Mouse (Mus musculus) hindbrain, postnatal 0 days (tissue): ENCODE data around the gene Scmh1. TPM values are rescaled to one million over a fixed set of nuclear protein-coding genes. Genes with fewer than 3 reads are reported as not detected.

Source experiments
- ATAC-seq: fragments of 200-750 bp; cut with Nextera tagmentation; 2 replicates; pipeline ENCODE4 v1.8.0; 2017; ENCODE audit warnings: mild to moderate bottlenecking, moderate TSS enrichment, moderate library complexity
- DNase-seq: peaks from one replicate; pipeline ENCODE4 v3.0.0-alpha.2; 2015; ENCODE audit warnings: low spot score
- H3K27ac ChIP-seq: fragments of 300-500 bp; sonication (generic); 2 replicates; pipeline ENCODE4 v1.5.1; 2014; ENCODE audit warnings: mild to moderate bottlenecking
- H3K27me3 ChIP-seq: fragments of 300-500 bp; sonication (generic); 2 replicates; pipeline ENCODE4 v1.6.1; 2014; ENCODE audit warnings: low read length, mixed read lengths; ENCODE audit not compliant: insufficient read depth
- H3K36me3 ChIP-seq: fragments of 300-500 bp; sonication (generic); 2 replicates; pipeline ENCODE4 v1.6.1; 2014; ENCODE audit warnings: low read length, mixed read lengths; ENCODE audit not compliant: insufficient read depth
- H3K4me1 ChIP-seq: fragments of 300-500 bp; sonication (generic); 2 replicates; pipeline ENCODE4 v1.6.1; 2014; ENCODE audit warnings: antibody characterized with exemption, low read length, mixed read lengths; ENCODE audit not compliant: insufficient read depth
- H3K4me2 ChIP-seq: fragments of 300-500 bp; sonication (generic); 2 replicates; pipeline ENCODE4 v1.6.1; 2014; ENCODE audit warnings: low read depth, mild to moderate bottlenecking, low read length, moderate library complexity, mixed read lengths
- H3K4me3 ChIP-seq: fragments of 300-500 bp; sonication (generic); 2 replicates; pipeline ENCODE4 v1.5.1; 2014; ENCODE audit warnings: low read length
- H3K9ac ChIP-seq: fragments of 300-500 bp; sonication (generic); replicated peaks from 2 replicates; pipeline ENCODE4 v1.6.1; 2014; ENCODE audit warnings: mild to moderate bottlenecking, low read length, moderate library complexity, mixed read lengths
- H3K9me3 ChIP-seq: fragments of 300-500 bp; sonication (generic); 2 replicates; pipeline ENCODE4 v1.6.1; 2016; ENCODE audit warnings: low read length, mixed read lengths
- CTCF ChIP-seq: IDR thresholded peaks from 2 replicates; pipeline ENCODE4 v1.5.1; 2016; ENCODE audit warnings: antibody characterized with exemption, control low read depth, low read depth
- WGBS: fragments of 180-500 bp; shearing (Covaris S2); extraction: QIAGEN DNeasy Blood & Tissue Kit; methylation state at CpG from one replicate; pipeline ENCODE4 v1.1.7; 2014; 5-methylcytosine and 5-hydroxymethylcytosine counted together
- polyA plus RNA-seq: library from polyadenylated mRNA; unstranded; fragments of >200 nt; fragmentation: Nextera tagmentation; extraction: Ambion mirVana; gene quantifications from 2 replicates; pipeline ENCODE4 v1.2.1, GENCODE M21; 2015
- total RNA-seq: library from RNA; depleted of rRNA; stranded (reverse); fragments of >200 nt; gene quantifications from 2 replicates; pipeline ENCODE4 v1.2.3, GENCODE M21; 2014

The Scmh1 gene
- total and polyA plus RNA-seq, 2 experiments from 2014 or later: 52.5 to 65.0 TPM

GRCm38 (mm10) chr4:120511203-120511602, 106.1 kb downstream of the Scmh1 start:
- H3K9me3 ChIP-seq: 0 out of 2 replicates have a peak, but pooled peaks cover 2% of the 10 kb centered on the region
- WGBS: 94% methylated on average over 4 of the region's 4 CpGs
- ATAC-seq (no peak), DNase-seq (no peak)
- H3K4me3 ChIP-seq: no peak overlapping the region
- no peak for TF ChIP-seq CTCF
- H3K27ac ChIP-seq: no peak overlapping the region
- no peak overlapping the region for H3K4me2 ChIP-seq
- no peak overlapping the region for H3K9ac ChIP-seq
- H3K36me3 ChIP-seq: peaks cover 41% of the 10 kb centered on the region
- H3K4me1 ChIP-seq: no peaks in the 10 kb centered on the region
- H3K27me3 ChIP-seq: no peaks in the 10 kb centered on the region

- Histone ChIP-seq H3K4me2 (no peak overlapping the region), H3K27me3 (no peaks in the 10 kb centered on the region), H3K4me3 (no peak overlapping the region), H3K27ac (no peak overlapping the region), H3K4me1 (no peaks in the 10 kb centered on the region), H3K36me3 (peaks cover 36% of the 10 kb centered on the region), H3K9ac (no peak overlapping the region), H3K9me3 (0 out of 2 replicates have a peak, but pooled peaks cover 2% of the 10 kb centered on the region)
- TF ChIP-seq CTCF: no peak
- ATAC-seq: no peak
- 98% methylated on average over 2 of the region's 2 CpGs for WGBS
- DNase-seq: no peak
These were observed 109.3 kb downstream of the Scmh1 start for GRCm38 (mm10) chr4:120514366-120514765.

GRCm38 (mm10) chr4:120516491-120516890, 111.4 kb downstream of the Scmh1 start:
- Histone ChIP-seq H3K9ac (no peak overlapping the region), H3K27me3 (no peaks in the 10 kb centered on the region), H3K4me3 (no peak overlapping the region), H3K27ac (no peak overlapping the region), H3K4me1 (no peaks in the 10 kb centered on the region), H3K9me3 (no peaks in the 10 kb centered on the region), H3K4me2 (no peak overlapping the region), H3K36me3 (peaks cover 38% of the 10 kb centered on the region)
- no peak for DNase-seq
- WGBS: 94% methylated on average over 7 of the region's 7 CpGs
- no peak for TF ChIP-seq CTCF
- ATAC-seq: no peak

- Histone ChIP-seq H3K9ac (no peak overlapping the region), H3K27me3 (no peaks in the 10 kb centered on the region), H3K27ac (no peak overlapping the region), H3K4me3 (no peak overlapping the region), H3K9me3 (no peaks in the 10 kb centered on the region), H3K36me3 (peaks cover 38% of the 10 kb centered on the region), H3K4me2 (no peak overlapping the region), H3K4me1 (no peaks in the 10 kb centered on the region)
- ATAC-seq (no peak), DNase-seq (no peak)
- WGBS: 92% methylated on average over 7 of the region's 7 CpGs
- TF ChIP-seq CTCF: no peak
These were observed 111.8 kb downstream of the Scmh1 start for GRCm38 (mm10) chr4:120516907-120517306.

DNA sequence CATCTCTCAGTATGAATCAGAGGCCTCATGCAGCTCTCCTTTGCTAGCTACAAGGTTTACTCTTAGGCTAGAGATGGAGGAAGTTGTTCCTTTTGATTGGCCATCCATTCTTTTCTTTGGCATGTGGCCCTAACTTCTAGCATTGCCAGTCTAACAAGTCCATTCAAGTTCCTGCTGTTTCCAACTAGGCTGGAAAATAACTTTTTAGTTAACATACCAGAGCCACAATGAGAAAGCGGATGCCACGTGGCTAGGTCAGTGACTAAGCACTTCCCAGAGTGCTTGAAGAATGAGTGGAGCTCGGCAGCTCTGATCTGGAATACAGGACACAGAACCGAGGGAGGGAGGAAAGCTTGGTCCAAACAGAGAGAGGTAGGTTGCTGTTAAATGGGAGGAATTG, 112.3 kb downstream of the Scmh1 start:
- peaks cover 37% of the 10 kb centered on the region for H3K36me3 ChIP-seq

GRCm38 (mm10) chr4:120521761-120522160, 116.7 kb downstream of the Scmh1 start:
- H3K27ac ChIP-seq: no peak overlapping the region
- H3K4me3 ChIP-seq: no peak overlapping the region
- 67% methylated on average over 5 of the region's 5 CpGs for WGBS
- peaks cover 49% of the 10 kb centered on the region for H3K36me3 ChIP-seq
- no peak for DNase-seq
- H3K27me3 ChIP-seq: no peaks in the 10 kb centered on the region
- TF ChIP-seq CTCF: no peak
- H3K4me1 ChIP-seq: no peaks in the 10 kb centered on the region
- no peak overlapping the region for H3K9ac ChIP-seq
- no peak overlapping the region for H3K4me2 ChIP-seq
- H3K9me3 ChIP-seq: no peaks in the 10 kb centered on the region
- no peak for ATAC-seq

More for the DNA sequence above, 112.3 kb downstream of the Scmh1 start:
- no peaks in the 10 kb centered on the region for H3K4me1 ChIP-seq
- no peak overlapping the region for H3K4me3 ChIP-seq
- no peak for TF ChIP-seq CTCF
- no peak for ATAC-seq
- no peak overlapping the region for H3K9ac ChIP-seq
- WGBS: 82% methylated on average over 4 of the region's 4 CpGs
- H3K9me3 ChIP-seq: no peaks in the 10 kb centered on the region
- H3K4me2 ChIP-seq: no peak overlapping the region
- H3K27ac ChIP-seq: no peak overlapping the region
- no peak for DNase-seq
- H3K27me3 ChIP-seq: no peaks in the 10 kb centered on the region

DNA sequence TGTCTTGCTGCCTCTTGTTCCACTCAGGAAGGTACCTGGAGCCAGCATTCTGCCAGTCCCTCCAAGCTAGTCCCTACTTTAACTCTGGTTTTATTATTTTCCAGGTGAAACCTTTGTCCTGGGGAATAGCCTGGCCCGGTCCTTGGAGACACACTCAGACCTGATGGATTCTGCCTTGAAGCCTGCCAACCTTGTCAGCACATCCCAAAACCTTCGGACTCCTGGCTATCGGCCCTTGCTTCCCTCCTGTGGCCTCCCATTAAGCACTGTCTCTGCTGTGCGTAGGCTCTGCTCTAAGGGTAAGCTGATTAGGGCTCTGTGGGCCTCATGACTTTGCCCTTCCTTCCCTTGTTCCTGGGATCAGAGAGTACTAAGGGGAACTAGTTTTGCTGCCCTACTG, 117.3 kb downstream of the Scmh1 start:
- no peaks in the 10 kb centered on the region for H3K4me1 ChIP-seq
- 85% methylated on average over 4 of the region's 4 CpGs for WGBS

More for the DNA sequence above, 117.3 kb downstream of the Scmh1 start:
- H3K27ac ChIP-seq: no peak overlapping the region
- H3K27me3 ChIP-seq: no peaks in the 10 kb centered on the region
- no peak overlapping the region for H3K4me3 ChIP-seq
- no peak overlapping the region for H3K4me2 ChIP-seq
- peaks cover 46% of the 10 kb centered on the region for H3K36me3 ChIP-seq
- no peak overlapping the region for H3K9ac ChIP-seq
- H3K9me3 ChIP-seq: no peaks in the 10 kb centered on the region
- TF ChIP-seq CTCF: no peak
- ATAC-seq (no peak), DNase-seq (no peak)
